Mouse (Mus musculus): ENCODE measurements around the gene Gm17509. TPM values are rescaled to one million over a fixed set of nuclear protein-coding genes. Genes with fewer than 3 reads are reported as not detected.

Gene Gm17509
- total and polyA plus RNA-seq, 3 experiments, result 0.05 TPM; not detected in 2

- no peak for ATAC-seq (ENCODE audit: extremely low read depth, insufficient number of reproducible peaks, low FRiP score, poor library complexity, severe bottlenecking)
- no peak overlapping the region for H3K4me3 ChIP-seq (ENCODE audit: low read depth, low read length)
- no peak for DNase-seq (ENCODE audit: low spot score)
- H3K27me3 ChIP-seq (ENCODE audit: insufficient read depth, low read length), result no peaks in the 10 kb centered on the region
- H3K4me1 ChIP-seq (ENCODE audit: insufficient read depth, low read depth, low read length), result no peaks in the 10 kb centered on the region
- TF ChIP-seq TAL1 (conservative IDR thresholded peaks at IDR 0.05; ENCODE audit: low read depth, low read length), result no peak
- TF ChIP-seq POLR2AphosphoS5 (IDR thresholded peaks at IDR 0.05; ENCODE audit: insufficient replicate concordance, low read depth, low read length), result no peak
- no peak for TF ChIP-seq CTCF (IDR thresholded peaks at IDR 0.05; ENCODE audit: low read depth, low read length)
- no peak for TF ChIP-seq GATA2 (IDR thresholded peaks at IDR 0.05; ENCODE audit: borderline replicate concordance, low read depth, low read length)
- no peak for TF ChIP-seq GATA1 (IDR thresholded peaks at IDR 0.05; ENCODE audit: borderline replicate concordance, low read length)
- H3K9me3 ChIP-seq (replicated peaks), result peaks cover 31% of the 10 kb centered on the region
- no peaks in the 10 kb centered on the region for H3K36me3 ChIP-seq (replicated peaks)
Measured at GRCm38 (mm10) chr13:117224901-117225300, 4.0 kb upstream of the Gm17509 start.

DNA sequence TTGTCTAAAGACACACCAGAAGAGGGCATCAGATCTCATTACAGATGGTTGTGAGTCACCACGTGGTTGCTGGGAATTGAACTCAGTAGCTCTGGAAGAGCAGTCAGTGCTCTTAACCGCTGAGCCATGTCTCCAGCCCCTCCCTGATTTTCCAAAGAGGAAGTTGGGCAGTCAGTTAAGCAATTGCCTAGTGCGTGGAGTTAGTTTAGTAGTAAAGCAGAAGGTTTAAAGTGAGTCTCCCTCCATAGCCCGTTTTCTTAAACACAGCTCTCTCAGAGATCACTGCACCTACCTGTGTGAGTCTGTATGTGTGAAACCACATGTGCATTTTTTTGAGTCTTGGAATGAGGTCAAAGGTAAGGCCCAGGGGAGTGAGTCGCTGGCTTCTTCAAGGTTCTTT, 2.2 kb upstream of the Gm17509 start:
- DNase-seq (ENCODE audit: low spot score), result no peak
- ATAC-seq (ENCODE audit: extremely low read depth, insufficient number of reproducible peaks, low FRiP score, poor library complexity, severe bottlenecking), result no peak
- TF ChIP-seq CTCF (IDR thresholded peaks at IDR 0.05; ENCODE audit: low read depth, low read length) (no peak), GATA1 (IDR thresholded peaks at IDR 0.05; ENCODE audit: borderline replicate concordance, low read length) (no peak), GATA2 (IDR thresholded peaks at IDR 0.05; ENCODE audit: borderline replicate concordance, low read depth, low read length) (no peak), POLR2AphosphoS5 (IDR thresholded peaks at IDR 0.05; ENCODE audit: insufficient replicate concordance, low read depth, low read length) (no peak), TAL1 (conservative IDR thresholded peaks at IDR 0.05; ENCODE audit: low read depth, low read length) (no peak)
- Histone ChIP-seq H3K4me3 (ENCODE audit: low read depth, low read length) (no peak overlapping the region), H3K27me3 (ENCODE audit: insufficient read depth, low read length) (no peaks in the 10 kb centered on the region), H3K9me3 (replicated peaks) (peaks cover 29% of the 10 kb centered on the region), H3K4me1 (ENCODE audit: insufficient read depth, low read depth, low read length) (no peaks in the 10 kb centered on the region), H3K36me3 (replicated peaks) (no peaks in the 10 kb centered on the region)

DNA sequence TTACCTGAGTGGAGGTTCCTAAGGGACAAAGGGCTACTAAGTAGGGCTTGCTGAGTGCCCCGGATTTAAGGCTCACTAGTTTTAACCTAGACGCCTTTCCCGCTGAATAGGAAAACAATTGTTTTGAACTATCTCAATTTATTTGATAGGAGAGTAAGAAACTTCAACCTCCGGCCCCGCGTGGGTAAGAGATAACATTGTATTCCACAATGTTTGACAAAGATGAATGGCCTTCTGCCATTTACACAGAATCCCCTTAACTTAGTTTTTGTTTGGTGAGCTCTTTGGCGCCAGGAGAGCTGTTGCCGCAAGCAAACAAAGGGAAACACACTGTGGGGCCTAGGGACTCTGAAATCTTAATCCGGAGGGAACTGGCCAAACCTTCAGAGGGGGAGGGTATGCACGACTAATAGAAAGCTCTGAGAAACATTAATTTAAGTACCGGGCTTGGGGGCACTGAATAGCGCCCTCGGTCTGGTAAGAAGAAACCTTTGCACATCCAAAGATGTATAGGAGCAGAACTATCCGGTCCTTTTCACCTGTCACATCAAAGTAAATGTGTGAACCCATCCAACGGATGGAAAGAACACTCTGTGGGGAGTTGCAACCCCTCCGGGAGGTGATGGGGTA, 889 bp downstream of the Gm17509 start:
- H3K36me3 ChIP-seq (replicated peaks), result no peaks in the 10 kb centered on the region
- H3K4me1 ChIP-seq (ENCODE audit: insufficient read depth, low read depth, low read length), result no peaks in the 10 kb centered on the region
- no peak for TF ChIP-seq CTCF (IDR thresholded peaks at IDR 0.05; ENCODE audit: low read depth, low read length)
- TF ChIP-seq TAL1 (conservative IDR thresholded peaks at IDR 0.05; ENCODE audit: low read depth, low read length), result no peak
- TF ChIP-seq GATA2 (IDR thresholded peaks at IDR 0.05; ENCODE audit: borderline replicate concordance, low read depth, low read length), result no peak
- TF ChIP-seq POLR2AphosphoS5 (IDR thresholded peaks at IDR 0.05; ENCODE audit: insufficient replicate concordance, low read depth, low read length), result no peak
- TF ChIP-seq GATA1 (IDR thresholded peaks at IDR 0.05; ENCODE audit: borderline replicate concordance, low read length), result no peak
- ATAC-seq (ENCODE audit: extremely low read depth, insufficient number of reproducible peaks, low FRiP score, poor library complexity, severe bottlenecking), result no peak
- H3K9me3 ChIP-seq (replicated peaks), result peaks cover 26% of the 10 kb centered on the region
- no peaks in the 10 kb centered on the region for H3K27me3 ChIP-seq (ENCODE audit: insufficient read depth, low read length)
- no peak for DNase-seq (ENCODE audit: low spot score)
- H3K4me3 ChIP-seq (ENCODE audit: low read depth, low read length), result no peak overlapping the region

DNA sequence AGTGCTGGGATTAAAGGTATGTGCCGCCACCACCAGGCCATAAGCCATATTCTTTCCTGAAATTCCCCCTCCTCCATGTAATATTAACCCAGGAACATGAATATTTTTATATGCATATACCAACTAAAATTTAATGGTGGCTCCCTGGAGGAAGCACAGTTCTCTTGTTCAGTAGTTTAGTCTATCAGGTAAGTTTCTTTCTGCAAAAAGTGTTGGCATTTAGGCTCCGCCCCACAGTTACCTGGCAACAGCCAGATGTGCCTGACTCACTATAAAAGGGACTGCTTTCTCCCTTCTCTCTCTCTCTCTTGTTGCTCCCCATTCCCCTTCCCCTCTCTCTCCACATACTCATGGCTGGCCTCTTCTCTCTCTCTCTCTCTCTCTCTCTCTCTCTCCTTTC, 2.8 kb downstream of the Gm17509 start:
- no peak for TF ChIP-seq GATA2 (IDR thresholded peaks at IDR 0.05; ENCODE audit: borderline replicate concordance, low read depth, low read length)
- TF ChIP-seq TAL1 (conservative IDR thresholded peaks at IDR 0.05; ENCODE audit: low read depth, low read length), result no peak
- no peak for TF ChIP-seq GATA1 (IDR thresholded peaks at IDR 0.05; ENCODE audit: borderline replicate concordance, low read length)
- TF ChIP-seq CTCF (IDR thresholded peaks at IDR 0.05; ENCODE audit: low read depth, low read length), result no peak
- no peak for TF ChIP-seq POLR2AphosphoS5 (IDR thresholded peaks at IDR 0.05; ENCODE audit: insufficient replicate concordance, low read depth, low read length)
- no peaks in the 10 kb centered on the region for H3K27me3 ChIP-seq (ENCODE audit: insufficient read depth, low read length)
- ATAC-seq (ENCODE audit: extremely low read depth, insufficient number of reproducible peaks, low FRiP score, poor library complexity, severe bottlenecking) (no peak), DNase-seq (ENCODE audit: low spot score) (no peak)
- H3K9me3 ChIP-seq (replicated peaks), result peaks cover 22% of the 10 kb centered on the region
- no peaks in the 10 kb centered on the region for H3K4me1 ChIP-seq (ENCODE audit: insufficient read depth, low read depth, low read length)
- H3K4me3 ChIP-seq (ENCODE audit: low read depth, low read length), result no peak overlapping the region
- no peaks in the 10 kb centered on the region for H3K36me3 ChIP-seq (replicated peaks)

DNA sequence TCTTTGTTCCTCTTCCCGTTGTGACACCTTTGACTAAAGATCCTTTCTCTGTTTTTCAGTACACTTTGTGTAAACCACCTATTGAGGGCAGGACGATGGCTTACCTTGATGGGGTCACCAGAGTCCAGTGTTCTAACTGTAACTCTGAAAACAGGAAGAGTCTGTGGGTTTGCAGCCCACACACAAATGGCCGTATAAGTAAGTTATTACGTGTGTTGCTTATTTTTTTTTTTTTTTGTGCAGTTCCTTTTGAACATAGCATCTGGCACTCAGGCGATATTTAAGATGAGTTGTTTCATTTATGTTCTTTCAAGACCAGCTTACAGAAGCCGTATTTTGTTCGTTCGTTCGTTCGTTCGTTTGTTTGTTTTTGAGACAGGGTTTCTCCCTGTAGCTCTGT, 3.3 kb downstream of the Gm17509 start:
- no peak for ATAC-seq (ENCODE audit: extremely low read depth, insufficient number of reproducible peaks, low FRiP score, poor library complexity, severe bottlenecking)
- no peaks in the 10 kb centered on the region for H3K36me3 ChIP-seq (replicated peaks)
- DNase-seq (ENCODE audit: low spot score), result no peak
- H3K4me1 ChIP-seq (ENCODE audit: insufficient read depth, low read depth, low read length), result no peaks in the 10 kb centered on the region
- peaks cover 24% of the 10 kb centered on the region for H3K9me3 ChIP-seq (replicated peaks)
- no peaks in the 10 kb centered on the region for H3K27me3 ChIP-seq (ENCODE audit: insufficient read depth, low read length)
- H3K4me3 ChIP-seq (ENCODE audit: low read depth, low read length), result no peak overlapping the region
- no peak for TF ChIP-seq TAL1 (conservative IDR thresholded peaks at IDR 0.05; ENCODE audit: low read depth, low read length)
- no peak for TF ChIP-seq GATA1 (IDR thresholded peaks at IDR 0.05; ENCODE audit: borderline replicate concordance, low read length)
- TF ChIP-seq POLR2AphosphoS5 (IDR thresholded peaks at IDR 0.05; ENCODE audit: insufficient replicate concordance, low read depth, low read length), result no peak
- TF ChIP-seq GATA2 (IDR thresholded peaks at IDR 0.05; ENCODE audit: borderline replicate concordance, low read depth, low read length), result no peak
- no peak for TF ChIP-seq CTCF (IDR thresholded peaks at IDR 0.05; ENCODE audit: low read depth, low read length)

DNA sequence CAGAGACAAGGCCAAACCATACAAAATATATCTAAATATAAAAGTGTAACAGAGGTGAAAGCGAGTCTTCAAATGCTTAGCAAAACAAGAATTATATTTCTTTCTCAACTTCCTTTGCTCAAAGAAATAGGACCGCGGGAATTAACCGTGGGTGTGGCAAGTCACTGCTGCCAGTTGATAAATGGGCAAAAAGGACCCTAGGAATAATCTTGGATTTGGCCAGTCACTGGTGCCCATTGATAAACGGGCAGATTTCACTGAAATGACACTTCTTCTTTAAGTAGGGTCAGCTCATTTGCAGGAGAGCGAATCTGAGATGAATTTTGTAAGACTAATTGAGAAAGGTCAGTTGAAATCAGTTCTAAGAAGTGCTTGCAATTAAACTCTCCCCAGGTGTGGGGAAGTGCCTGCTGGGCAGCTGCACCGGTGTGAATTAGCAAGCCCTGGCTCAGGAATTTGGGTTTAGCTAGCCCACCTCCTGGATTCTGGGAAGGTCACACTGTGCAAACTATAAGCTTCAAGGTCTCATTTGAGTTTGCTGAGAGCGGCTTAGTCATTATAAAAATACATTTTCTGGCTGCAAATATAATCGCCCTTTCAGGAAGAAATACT, 4.0 kb downstream of the Gm17509 start:
- TF ChIP-seq CTCF (IDR thresholded peaks at IDR 0.05; ENCODE audit: low read depth, low read length), result no peak
- no peak for TF ChIP-seq TAL1 (conservative IDR thresholded peaks at IDR 0.05; ENCODE audit: low read depth, low read length)
- no peak for TF ChIP-seq POLR2AphosphoS5 (IDR thresholded peaks at IDR 0.05; ENCODE audit: insufficient replicate concordance, low read depth, low read length)
- H3K27me3 ChIP-seq (ENCODE audit: insufficient read depth, low read length), result no peaks in the 10 kb centered on the region
- H3K4me3 ChIP-seq (ENCODE audit: low read depth, low read length), result no peak overlapping the region
- DNase-seq (ENCODE audit: low spot score), result no peak
- no peak for ATAC-seq (ENCODE audit: extremely low read depth, insufficient number of reproducible peaks, low FRiP score, poor library complexity, severe bottlenecking)
- H3K4me1 ChIP-seq (ENCODE audit: insufficient read depth, low read depth, low read length), result no peaks in the 10 kb centered on the region
- H3K36me3 ChIP-seq (replicated peaks), result no peaks in the 10 kb centered on the region
- peaks cover 21% of the 10 kb centered on the region for H3K9me3 ChIP-seq (replicated peaks)

Measured in G1E (cell line).